Mouse (Mus musculus): ENCODE results near the gene Exoc6. TPM values are rescaled to one million over a fixed set of nuclear protein-coding genes. Genes with fewer than 3 reads are reported as not detected.

Gene Exoc6
- total RNA-seq, 2 experiments from 2014 or later: 25.2 to 29.2 TPM

GRCm38 (mm10) chr19:37690716-37691115, 140.5 kb downstream of the Exoc6 start:
- peak; percentile 46 for DNase-seq

- DNase-seq: peak; percentile 53
These were observed 142.7 kb downstream of the Exoc6 start for GRCm38 (mm10) chr19:37692879-37693278.

GRCm38 (mm10) chr19:37695146-37695545, 144.9 kb downstream of the Exoc6 start:
- no peak for DNase-seq

- DNase-seq: no peak
These were observed 145.8 kb downstream of the Exoc6 start for GRCm38 (mm10) chr19:37695762-37696602.

GRCm38 (mm10) chr19:37696603-37697334, 146.6 kb downstream of the Exoc6 start:
- DNase-seq: no peak

GRCm38 (mm10) chr19:37697335-37697636, 147.1 kb downstream of the Exoc6 start:
- DNase-seq: no peak

- no peak for DNase-seq
These were observed 147.5 kb downstream of the Exoc6 start, which contains the start of gene Cyp26a1 for GRCm38 (mm10) chr19:37697651-37698272. Gene Cyp26a1, plus strand, starts transcription at chr19:37697798.

- no peak for DNase-seq
These were observed 148.3 kb downstream of the Exoc6 start for GRCm38 (mm10) chr19:37698273-37699160.

- no peak for DNase-seq
These were observed 149.5 kb downstream of the Exoc6 start for GRCm38 (mm10) chr19:37699711-37700110.

- peak; percentile 66 for DNase-seq
These were observed 152.3 kb downstream of the Exoc6 start for GRCm38 (mm10) chr19:37702377-37703076.

- peak; percentile 87 for DNase-seq
These were observed 153.8 kb downstream of the Exoc6 start for GRCm38 (mm10) chr19:37703902-37704509.

GRCm38 (mm10) chr19:37705722-37706121, 155.5 kb downstream of the Exoc6 start:
- no peak for DNase-seq

GRCm38 (mm10) chr19:37714681-37715080, 164.5 kb downstream of the Exoc6 start:
- no peak for DNase-seq

GRCm38 (mm10) chr19:37715980-37716379, 165.8 kb downstream of the Exoc6 start:
- no peak for DNase-seq

- DNase-seq: no peak
These were observed 166.4 kb downstream of the Exoc6 start for GRCm38 (mm10) chr19:37716524-37717175.

- DNase-seq: no peak
These were observed 168.9 kb downstream of the Exoc6 start for GRCm38 (mm10) chr19:37719166-37719565.

GRCm38 (mm10) chr19:37724591-37724990, 174.4 kb downstream of the Exoc6 start:
- DNase-seq: no peak

- DNase-seq: no peak
These were observed 176.4 kb downstream of the Exoc6 start for GRCm38 (mm10) chr19:37726585-37726984.

- DNase-seq: no peak
These were observed 177.1 kb downstream of the Exoc6 start for GRCm38 (mm10) chr19:37727366-37727765.
